ENCODE assay signal across 19 mouse cellular contexts in the genomic region with DNA sequence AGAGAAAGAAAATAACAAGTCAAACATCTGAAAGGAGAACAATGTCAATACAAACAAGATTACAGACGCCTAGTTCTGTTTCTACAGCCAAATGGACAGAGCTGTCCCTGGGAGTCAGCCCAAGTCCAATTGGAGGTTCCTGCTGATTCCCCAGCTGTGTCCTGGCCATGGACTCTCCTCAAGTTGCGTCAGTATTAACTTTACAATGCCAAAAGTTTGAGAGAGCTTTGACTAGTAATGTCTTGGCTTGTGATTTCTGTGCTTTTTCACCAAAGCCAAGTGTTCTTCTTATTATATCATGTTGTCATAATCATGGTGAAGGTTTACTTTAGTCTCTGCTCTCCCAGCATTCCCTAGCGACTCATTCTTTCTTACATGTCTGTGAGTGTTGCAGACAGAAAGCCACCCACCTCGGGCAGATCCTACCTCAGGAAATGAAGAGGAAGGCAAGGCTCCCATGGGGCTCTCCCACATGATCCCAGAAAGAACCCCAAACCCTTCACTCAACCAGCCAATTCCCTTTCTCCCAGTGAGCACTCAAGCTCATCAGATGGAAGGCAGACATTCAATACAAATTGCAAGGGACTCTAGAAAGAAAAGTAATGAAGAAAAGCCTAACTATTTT.
DNase-seq lines count a peak whose midpoint lies in the region; ATAC-seq and TF ChIP-seq lines count a peak whose summit lies in the region.
"Had no signal": no experiment of that assay in that cellular context is flagged by ENCODE, and none has a peak within 500 bp of the region (broad histone marks: within the 10 kb centered on the region; RNA-seq: fewer than 3 reads in every experiment).

No protein-coding gene starts in this region.

- DNase-seq in heart, adult 11 months, result peak; percentile 97
- peak; percentile 20 to 52 for DNase-seq in gastrocnemius, adult 8-10 months (ENCODE audit: low spot score in 2 of 2)
- peak; percentile 56 to 70 for DNase-seq in heart, postnatal 10 days
- no peak for DNase-seq in kidney, adult 9 months
- no peak for DNase-seq in thymus, postnatal 4 days
- DNase-seq: adrenal gland, adult 2 months; cerebellum, postnatal 36 days; kidney, adult 2 months; lung, embryonic 14.5 days; thymus, postnatal 25 days had no signal

- no peaks in the 10 kb centered on the region for H3K27me3 ChIP-seq in heart, embryonic 12.5 days (replicated peaks)
- H3K27me3 ChIP-seq in kidney, embryonic 14.5 days (ENCODE audit: control insufficient read depth, insufficient read depth, low read length), result no peaks in the 10 kb centered on the region
- H3K27me3 ChIP-seq: heart, embryonic 15.5 days; hindbrain, embryonic 13.5 days; limb, embryonic 12.5 days; liver, embryonic 12.5 days had no signal

- no peak overlapping the region for H3K4me2 ChIP-seq in heart, embryonic 12.5 days
- H3K4me2 ChIP-seq in kidney, embryonic 14.5 days (replicated peaks; ENCODE audit: low read depth, low read length), result no peak overlapping the region
- H3K4me2 ChIP-seq: heart, embryonic 15.5 days; hindbrain, embryonic 13.5 days; limb, embryonic 12.5 days; liver, embryonic 12.5 days; lung, embryonic 14.5 days; midbrain, embryonic 11.5 days had no signal

- H3K36me3 ChIP-seq in heart, embryonic 12.5 days, result no peaks in the 10 kb centered on the region
- no peaks in the 10 kb centered on the region for H3K36me3 ChIP-seq in kidney, embryonic 14.5 days (ENCODE audit: control insufficient read depth, insufficient read depth, low read length)
- H3K36me3 ChIP-seq: heart, embryonic 15.5 days; hindbrain, embryonic 13.5 days; limb, embryonic 12.5 days had no signal

- H3K27ac ChIP-seq in heart, embryonic 12.5 days (ENCODE audit: poor library complexity, severe bottlenecking), result no peak overlapping the region
- 0 out of 2 replicates have a peak overlapping the region, but pooled peaks have one; percentile 7 for H3K27ac ChIP-seq in embryonic fibroblast, embryonic 13.5 days (ENCODE audit: insufficient read depth, low read length)
- H3K27ac ChIP-seq in kidney, embryonic 14.5 days (ENCODE audit: low read depth, low read length), result no peak overlapping the region
- H3K27ac ChIP-seq: heart, embryonic 15.5 days; hindbrain, embryonic 13.5 days; limb, embryonic 12.5 days; liver, embryonic 12.5 days had no signal

- 70% methylated on average over 4 of the region's 4 CpGs for WGBS in heart, embryonic 12.5 days
- 77% methylated on average over 4 of the region's 4 CpGs for WGBS in kidney, embryonic 14.5 days

- intact Hi-C loops in heart, postnatal 10 days (cut with DNase I), result no loop called here

- ATAC-seq in heart, embryonic 12.5 days (ENCODE audit: insufficient number of reproducible peaks, low FRiP score), result no peak
- no peak for ATAC-seq in kidney, embryonic 14.5 days (ENCODE audit: low FRiP score, low TSS enrichment)
- ATAC-seq: inflammation-experienced regulatory T-cells, adult 6 months; liver, embryonic 12.5 days had no signal

- no peak overlapping the region for H3K9ac ChIP-seq in heart, embryonic 12.5 days
- H3K9ac ChIP-seq in kidney, embryonic 14.5 days (ENCODE audit: low read depth, low read length), result no peak overlapping the region
- H3K9ac ChIP-seq: heart, embryonic 15.5 days; hindbrain, embryonic 13.5 days; limb, embryonic 12.5 days; liver, embryonic 12.5 days; lung, embryonic 14.5 days had no signal

- TF ChIP-seq CTCF in embryonic fibroblast, embryonic 13.5 days (IDR thresholded peaks at IDR 0.05; ENCODE audit: borderline replicate concordance, insufficient read depth, low read length), result no peak

- H3K4me1 ChIP-seq in heart, embryonic 12.5 days (replicated peaks), result no peaks in the 10 kb centered on the region
- peaks cover 10% of the 10 kb centered on the region for H3K4me1 ChIP-seq in embryonic fibroblast, embryonic 13.5 days (ENCODE audit: control insufficient read depth, insufficient read depth, low read length)
- no peaks in the 10 kb centered on the region for H3K4me1 ChIP-seq in kidney, embryonic 14.5 days (ENCODE audit: control insufficient read depth, insufficient read depth, low read length)
- H3K4me1 ChIP-seq: heart, embryonic 15.5 days; hindbrain, embryonic 13.5 days; liver, embryonic 12.5 days had no signal

- TF ChIP-seq POLR2A in embryonic fibroblast, embryonic 13.5 days (IDR thresholded peaks at IDR 0.05; ENCODE audit: low read depth, low read length), result no peak

- no peaks in the 10 kb centered on the region for H3K9me3 ChIP-seq in heart, embryonic 12.5 days (replicated peaks)
- no peaks in the 10 kb centered on the region for H3K9me3 ChIP-seq in kidney, embryonic 14.5 days (ENCODE audit: control insufficient read depth, low read length)
- H3K9me3 ChIP-seq: heart, embryonic 15.5 days; hindbrain, embryonic 13.5 days; limb, embryonic 12.5 days; liver, embryonic 12.5 days had no signal

- no peak overlapping the region for H3K4me3 ChIP-seq in heart, embryonic 12.5 days
- no peak overlapping the region for H3K4me3 ChIP-seq in embryonic fibroblast, embryonic 13.5 days (ENCODE audit: insufficient read depth, low read length)
- no peak overlapping the region for H3K4me3 ChIP-seq in kidney, embryonic 14.5 days (ENCODE audit: low read length)
- H3K4me3 ChIP-seq: heart, embryonic 15.5 days; hindbrain, embryonic 13.5 days; limb, embryonic 12.5 days; liver, embryonic 12.5 days had no signal

Comparison
In these comparisons a context has a peak if more than half of its experiments do, and no peak if none do; other contexts are left out.
1. DNase-seq: peak in heart, adult 11 months (single experiment), gastrocnemius, adult 8-10 months (2 of 2) and heart, postnatal 10 days (2 of 2); none in kidney, adult 9 months (single experiment) and thymus, postnatal 4 days (single experiment).